Comparison of ENCODE assay signal across 9 mouse cellular contexts in genomic region chr5:30919831-30920614, GRCm38 (mm10). TPM values are rescaled to one million over a fixed set of nuclear protein-coding genes. Genes with fewer than 3 reads are reported as not detected.
A peak's percentile ranks its signal among the peaks of the same experiment; 100 is the strongest.
DNase-seq lines count a peak whose midpoint lies in the region; ATAC-seq and TF ChIP-seq lines count a peak whose summit lies in the region.
"Had no signal": no experiment of that assay in that cellular context is flagged by ENCODE, and none has a peak within 500 bp of the region (broad histone marks: within the 10 kb centered on the region; RNA-seq: fewer than 3 reads in every experiment).

No protein-coding gene starts in this region.

- no peak for DNase-seq in forebrain, postnatal 0 days
- no peak for DNase-seq in lung, postnatal 36 days
- no peak for DNase-seq in right cerebral cortex, postnatal 14 days

- no peak overlapping the region; the same call in 1 of the 2 replicates for H3K27ac ChIP-seq in forebrain, embryonic 13.5 days
- no peak overlapping the region for H3K27ac ChIP-seq in forebrain, postnatal 0 days (ENCODE audit: low read depth, low read length)
- no peak overlapping the region for H3K27ac ChIP-seq in lung, embryonic 16.5 days (ENCODE audit: low read length)
- H3K27ac ChIP-seq in hindbrain, embryonic 15.5 days (replicated peaks), result no peak overlapping the region
- 0 out of 2 replicates have a peak overlapping the region, but pooled peaks have one; percentile 9 for H3K27ac ChIP-seq in neural tube, embryonic 15.5 days (replicated peaks)

- H3K36me3 ChIP-seq in forebrain, embryonic 13.5 days (ENCODE audit: poor library complexity, severe bottlenecking), result no peaks in the 10 kb centered on the region
- no peaks in the 10 kb centered on the region for H3K36me3 ChIP-seq in forebrain, postnatal 0 days (ENCODE audit: insufficient read depth)
- H3K36me3 ChIP-seq in lung, embryonic 16.5 days (ENCODE audit: control insufficient read depth, insufficient read depth, low read length), result peaks cover 10% of the 10 kb centered on the region
- H3K36me3 ChIP-seq in hindbrain, embryonic 15.5 days, result no peaks in the 10 kb centered on the region
- H3K36me3 ChIP-seq in neural tube, embryonic 15.5 days, result no peaks in the 10 kb centered on the region

- no peak for ATAC-seq in forebrain, embryonic 13.5 days
- no peak for ATAC-seq in forebrain, postnatal 0 days
- ATAC-seq in lung, embryonic 16.5 days (ENCODE audit: low read depth), result no peak
- ATAC-seq in hindbrain, embryonic 15.5 days (ENCODE audit: low FRiP score, low read depth), result no peak; the same call in 1 of the 2 replicates
- ATAC-seq in neural tube, embryonic 15.5 days (ENCODE audit: low FRiP score), result no peak
- ATAC-seq in megakaryocyte-erythroid progenitor cell, adult 5-6 weeks (replicated peaks; ENCODE audit: low FRiP score, low TSS enrichment, poor library complexity, severe bottlenecking), result no peak

- peak overlapping the region; percentile 88; the same call in 1 of the 2 replicates for H3K4me2 ChIP-seq in forebrain, embryonic 13.5 days
- no peak overlapping the region for H3K4me2 ChIP-seq in forebrain, postnatal 0 days (ENCODE audit: low read depth)
- peak overlapping the region; percentile 65 for H3K4me2 ChIP-seq in lung, embryonic 16.5 days (ENCODE audit: low read depth, low read length)
- H3K4me2 ChIP-seq in hindbrain, embryonic 15.5 days, result peak overlapping the region; percentile 82; the same call in 1 of the 2 replicates
- peak overlapping the region; percentile 91; the same call in 1 of the 2 replicates for H3K4me2 ChIP-seq in neural tube, embryonic 15.5 days

- TF ChIP-seq CTCF in forebrain, postnatal 0 days (IDR thresholded peaks at IDR 0.05; ENCODE audit: low read depth), result no peak

- WGBS in forebrain, embryonic 13.5 days, result 61% methylated on average over 11 of the region's 11 CpGs
- WGBS in forebrain, postnatal 0 days, result 51% methylated on average over 11 of the region's 11 CpGs
- 55% methylated on average over 11 of the region's 11 CpGs for WGBS in lung, embryonic 16.5 days
- 62% methylated on average over 11 of the region's 11 CpGs for WGBS in hindbrain, embryonic 15.5 days
- 61% methylated on average over 11 of the region's 11 CpGs for WGBS in neural tube, embryonic 15.5 days

- 0 out of 2 replicates have a peak overlapping the region, but pooled peaks have one; percentile 8 for H3K9ac ChIP-seq in forebrain, embryonic 13.5 days
- no peak overlapping the region for H3K9ac ChIP-seq in forebrain, postnatal 0 days
- H3K9ac ChIP-seq in lung, embryonic 16.5 days (ENCODE audit: low read length), result no peak overlapping the region
- no peak overlapping the region for H3K9ac ChIP-seq in hindbrain, embryonic 15.5 days
- H3K9ac ChIP-seq in neural tube, embryonic 15.5 days (replicated peaks), result no peak overlapping the region

- H3K4me3 ChIP-seq in forebrain, embryonic 13.5 days, result no peak overlapping the region
- no peak overlapping the region for H3K4me3 ChIP-seq in forebrain, postnatal 0 days (ENCODE audit: low read depth, low read length)
- no peak overlapping the region for H3K4me3 ChIP-seq in lung, embryonic 16.5 days (ENCODE audit: low read length)
- H3K4me3 ChIP-seq in hindbrain, embryonic 15.5 days, result no peak overlapping the region
- H3K4me3 ChIP-seq in neural tube, embryonic 15.5 days (replicated peaks), result no peak overlapping the region

- no peaks in the 10 kb centered on the region; the same call in 1 of the 2 replicates for H3K27me3 ChIP-seq in forebrain, embryonic 13.5 days
- no peaks in the 10 kb centered on the region for H3K27me3 ChIP-seq in forebrain, postnatal 0 days (ENCODE audit: insufficient read depth, low read length)
- H3K27me3 ChIP-seq in lung, embryonic 16.5 days (ENCODE audit: control insufficient read depth, insufficient read depth, low read depth, low read length), result no peaks in the 10 kb centered on the region; the same call in 1 of the 2 replicates
- no peaks in the 10 kb centered on the region for H3K27me3 ChIP-seq in hindbrain, embryonic 15.5 days
- no peaks in the 10 kb centered on the region for H3K27me3 ChIP-seq in neural tube, embryonic 15.5 days (replicated peaks)

- no peaks in the 10 kb centered on the region for H3K9me3 ChIP-seq in forebrain, embryonic 13.5 days (replicated peaks)
- H3K9me3 ChIP-seq in forebrain, postnatal 0 days (ENCODE audit: low read length), result no peaks in the 10 kb centered on the region
- H3K9me3 ChIP-seq in lung, embryonic 16.5 days (ENCODE audit: control insufficient read depth, low read length), result no peaks in the 10 kb centered on the region
- no peaks in the 10 kb centered on the region for H3K9me3 ChIP-seq in hindbrain, embryonic 15.5 days
- H3K9me3 ChIP-seq in neural tube, embryonic 15.5 days (replicated peaks), result no peaks in the 10 kb centered on the region

- peaks cover 40% of the 10 kb centered on the region for H3K4me1 ChIP-seq in forebrain, embryonic 13.5 days
- 0 out of 2 replicates have a peak, but pooled peaks cover 4% of the 10 kb centered on the region for H3K4me1 ChIP-seq in forebrain, postnatal 0 days (ENCODE audit: insufficient read depth)
- H3K4me1 ChIP-seq in lung, embryonic 16.5 days (replicated peaks; ENCODE audit: control insufficient read depth, insufficient read depth, low read length), result peaks cover 29% of the 10 kb centered on the region
- peaks cover 34% of the 10 kb centered on the region for H3K4me1 ChIP-seq in hindbrain, embryonic 15.5 days (replicated peaks)
- H3K4me1 ChIP-seq in neural tube, embryonic 15.5 days, result peaks cover 40% of the 10 kb centered on the region

RNA-seq across cellular contexts. Expression of gene Khk, which starts 1.2 kb away (rescaled TPM):
- 3.3 and 7.6 TPM in 2 replicates for polyA plus RNA-seq in forebrain, embryonic 13.5 days (2015; fragmentation: Nextera tagmentation; extraction: Ambion mirVana)
- total RNA-seq in forebrain, postnatal 0 days (2014; rRNA removed), result 4.5 and 5.3 TPM in 2 replicates
- 11.7 and 13.2 TPM in 2 replicates for polyA plus RNA-seq in forebrain, postnatal 0 days (2015; fragmentation: Nextera tagmentation; extraction: Ambion mirVana)
- 13.2 and 15.0 TPM in 2 replicates for polyA plus RNA-seq in lung, embryonic 16.5 days (2015; fragmentation: Nextera tagmentation; extraction: Ambion mirVana)
- 9.9 and 10.7 TPM in 2 replicates for polyA plus RNA-seq in hindbrain, embryonic 15.5 days (2015; fragmentation: Nextera tagmentation; extraction: Ambion mirVana)
- polyA plus RNA-seq in neural tube, embryonic 15.5 days (2015; fragmentation: Nextera tagmentation; extraction: Ambion mirVana), result 12.7 and 17.0 TPM in 2 replicates
- total RNA-seq in megakaryocyte-erythroid progenitor cell, adult 5-6 weeks (2014; fragmentation: Nextera tagmentation), result 80.4 and 113 TPM in 2 replicates
- total RNA-seq in megakaryocyte-erythroid progenitor cell, adult 5-6 weeks (2017), result 64.4 and 90.0 TPM in 2 replicates

RNA-seq across cellular contexts. Expression of gene Emilin1, which starts 6.8 kb away (rescaled TPM):
- 10.3 and 15.7 TPM in 2 replicates for polyA plus RNA-seq in forebrain, embryonic 13.5 days (2015; fragmentation: Nextera tagmentation; extraction: Ambion mirVana)
- total RNA-seq in forebrain, postnatal 0 days (2014; rRNA removed), result 10.0 and 11.3 TPM in 2 replicates
- polyA plus RNA-seq in forebrain, postnatal 0 days (2015; fragmentation: Nextera tagmentation; extraction: Ambion mirVana), result 9.6 and 10.0 TPM in 2 replicates
- 212 and 225 TPM in 2 replicates for polyA plus RNA-seq in lung, embryonic 16.5 days (2015; fragmentation: Nextera tagmentation; extraction: Ambion mirVana)
- polyA plus RNA-seq in hindbrain, embryonic 15.5 days (2015; fragmentation: Nextera tagmentation; extraction: Ambion mirVana), result 17.0 and 17.5 TPM in 2 replicates
- 24.5 and 52.1 TPM in 2 replicates for polyA plus RNA-seq in neural tube, embryonic 15.5 days (2015; fragmentation: Nextera tagmentation; extraction: Ambion mirVana)
- 13.5 and 18.9 TPM in 2 replicates for total RNA-seq in megakaryocyte-erythroid progenitor cell, adult 5-6 weeks (2014; fragmentation: Nextera tagmentation)
- total RNA-seq in megakaryocyte-erythroid progenitor cell, adult 5-6 weeks (2017), result 5.7 and 10.3 TPM in 2 replicates

RNA-seq across cellular contexts. Expression of gene Ost4, which starts 12.4 kb away (rescaled TPM):
- polyA plus RNA-seq in forebrain, embryonic 13.5 days (2015; fragmentation: Nextera tagmentation; extraction: Ambion mirVana), result 325 and 333 TPM in 2 replicates
- total RNA-seq in forebrain, postnatal 0 days (2014; rRNA removed), result 116 and 130 TPM in 2 replicates
- polyA plus RNA-seq in forebrain, postnatal 0 days (2015; fragmentation: Nextera tagmentation; extraction: Ambion mirVana), result 190 and 236 TPM in 2 replicates
- polyA plus RNA-seq in lung, embryonic 16.5 days (2015; fragmentation: Nextera tagmentation; extraction: Ambion mirVana), result 446 TPM in 2 replicates
- 242 and 266 TPM in 2 replicates for polyA plus RNA-seq in hindbrain, embryonic 15.5 days (2015; fragmentation: Nextera tagmentation; extraction: Ambion mirVana)
- 244 and 282 TPM in 2 replicates for polyA plus RNA-seq in neural tube, embryonic 15.5 days (2015; fragmentation: Nextera tagmentation; extraction: Ambion mirVana)
- total RNA-seq in megakaryocyte-erythroid progenitor cell, adult 5-6 weeks (2014; fragmentation: Nextera tagmentation), result 270 and 300 TPM in 2 replicates
- total RNA-seq in megakaryocyte-erythroid progenitor cell, adult 5-6 weeks (2017), result 278 and 305 TPM in 2 replicates

RNA-seq across cellular contexts. Expression of gene Cgref1, which starts 25.4 kb away (rescaled TPM):
- polyA plus RNA-seq in forebrain, embryonic 13.5 days (2015; fragmentation: Nextera tagmentation; extraction: Ambion mirVana), result 9.2 and 10.1 TPM in 2 replicates
- total RNA-seq in forebrain, postnatal 0 days (2014; rRNA removed), result 67.3 and 82.1 TPM in 2 replicates
- 61.0 and 63.5 TPM in 2 replicates for polyA plus RNA-seq in forebrain, postnatal 0 days (2015; fragmentation: Nextera tagmentation; extraction: Ambion mirVana)
- 2.1 and 3.3 TPM in 2 replicates for polyA plus RNA-seq in lung, embryonic 16.5 days (2015; fragmentation: Nextera tagmentation; extraction: Ambion mirVana)
- polyA plus RNA-seq in hindbrain, embryonic 15.5 days (2015; fragmentation: Nextera tagmentation; extraction: Ambion mirVana), result 67.3 and 68.4 TPM in 2 replicates
- polyA plus RNA-seq in neural tube, embryonic 15.5 days (2015; fragmentation: Nextera tagmentation; extraction: Ambion mirVana), result 68.9 and 80.2 TPM in 2 replicates
- 0.35 TPM in 1 of 2 replicates, not detected in the other for total RNA-seq in megakaryocyte-erythroid progenitor cell, adult 5-6 weeks (2014; fragmentation: Nextera tagmentation)
- 0.46 TPM in 1 of 2 replicates, not detected in the other for total RNA-seq in megakaryocyte-erythroid progenitor cell, adult 5-6 weeks (2017)
- total RNA-seq: hematopoietic stem cell, adult 5-6 weeks had no signal

RNA-seq across cellular contexts. Expression of gene Agbl5, which starts 31.5 kb away (rescaled TPM):
- 22.7 and 25.3 TPM in 2 replicates for polyA plus RNA-seq in forebrain, embryonic 13.5 days (2015; fragmentation: Nextera tagmentation; extraction: Ambion mirVana)
- 36.6 and 52.2 TPM in 2 replicates for total RNA-seq in forebrain, postnatal 0 days (2014; rRNA removed)
- 15.3 and 21.5 TPM in 2 replicates for polyA plus RNA-seq in forebrain, postnatal 0 days (2015; fragmentation: Nextera tagmentation; extraction: Ambion mirVana)
- polyA plus RNA-seq in lung, embryonic 16.5 days (2015; fragmentation: Nextera tagmentation; extraction: Ambion mirVana), result 20.9 and 21.2 TPM in 2 replicates
- polyA plus RNA-seq in hindbrain, embryonic 15.5 days (2015; fragmentation: Nextera tagmentation; extraction: Ambion mirVana), result 20.6 and 25.7 TPM in 2 replicates
- 18.9 and 21.1 TPM in 2 replicates for polyA plus RNA-seq in neural tube, embryonic 15.5 days (2015; fragmentation: Nextera tagmentation; extraction: Ambion mirVana)
- total RNA-seq in megakaryocyte-erythroid progenitor cell, adult 5-6 weeks (2014; fragmentation: Nextera tagmentation), result 13.6 and 29.9 TPM in 2 replicates
- 12.1 and 23.3 TPM in 2 replicates for total RNA-seq in megakaryocyte-erythroid progenitor cell, adult 5-6 weeks (2017)
